ENCODE assay signal across 8 mouse cellular contexts in genomic region chr4:132079555-132080275, GRCm38 (mm10). TPM values are rescaled to one million over a fixed set of nuclear protein-coding genes. Genes with fewer than 3 reads are reported as not detected.
A peak's percentile ranks its signal among the peaks of the same experiment; 100 is the strongest.
DNase-seq lines count a peak whose midpoint lies in the region; ATAC-seq and TF ChIP-seq lines count a peak whose summit lies in the region.

No protein-coding gene starts in this region.

- no peaks in the 10 kb centered on the region for H3K9me3 ChIP-seq in lung, embryonic 14.5 days (ENCODE audit: low read depth, low read length)

- ATAC-seq in lung, embryonic 14.5 days (ENCODE audit: insufficient read depth) = no peak
- ATAC-seq in erythroid progenitor cell, adult 5-6 weeks (replicated peaks; ENCODE audit: low FRiP score, poor library complexity, severe bottlenecking) = no peak

- no peak overlapping the region for H3K27ac ChIP-seq in heart, adult 2 months
- no peak overlapping the region for H3K27ac ChIP-seq in lung, embryonic 14.5 days (ENCODE audit: low read depth)

- H3K4me3 ChIP-seq in heart, adult 2 months = no peak overlapping the region
- no peak overlapping the region for H3K4me3 ChIP-seq in lung, embryonic 14.5 days (ENCODE audit: low read depth, low read length)

- WGBS in heart, adult 2 months = 10% methylated on average over 19 of the region's 19 CpGs
- WGBS in lung, embryonic 14.5 days = 12% methylated on average over 19 of the region's 19 CpGs

- H3K27me3 ChIP-seq in heart, adult 2 months (ENCODE audit: control insufficient read depth, insufficient read depth, low read length) = no peaks in the 10 kb centered on the region
- H3K27me3 ChIP-seq in lung, embryonic 14.5 days (ENCODE audit: insufficient read depth, low read length) = no peaks in the 10 kb centered on the region

- no peak for TF ChIP-seq POLR2A in heart, adult 2 months (IDR thresholded peaks at IDR 0.05; ENCODE audit: insufficient read depth, low read depth, low read length)

- peak; percentile 80 for DNase-seq in urinary bladder, postnatal 14 days (ENCODE audit: low spot score)
- DNase-seq in urinary bladder, postnatal 10 days (ENCODE audit: low spot score) = no peak
- peak; percentile 62 for DNase-seq in cerebellum, adult 11-12 months
- DNase-seq in heart, adult 2 months = peak; percentile 69 to 77
- DNase-seq in kidney, postnatal 36 days = peak; percentile 79 to 84
- peak; percentile 88 for DNase-seq in lung, embryonic 14.5 days
- DNase-seq in right cerebral cortex, postnatal 10 days (ENCODE audit: low spot score in 2 of 2) = peak; percentile 53 to 80

- peak; percentile 85 for TF ChIP-seq EP300 in heart, adult 2 months (IDR thresholded peaks at IDR 0.05; ENCODE audit: insufficient read depth, low read depth, low read length)

- TF ChIP-seq CTCF in heart, adult 2 months (IDR thresholded peaks at IDR 0.05) = peak; percentile 98
- TF ChIP-seq CTCF in lung, embryonic 14.5 days (IDR thresholded peaks at IDR 0.05; ENCODE audit: low read depth) = peak; percentile 87

- peaks cover 10% of the 10 kb centered on the region for H3K4me1 ChIP-seq in heart, adult 2 months (ENCODE audit: control insufficient read depth, insufficient read depth, low read length)
- H3K4me1 ChIP-seq in lung, embryonic 14.5 days (ENCODE audit: insufficient read depth) = peaks cover 4% of the 10 kb centered on the region; the same call in 1 of the 2 replicates

- H3K79me2 ChIP-seq in heart, adult 2 months (replicated peaks; ENCODE audit: control insufficient read depth, insufficient read depth, low read length) = no peaks in the 10 kb centered on the region

- intact Hi-C loops in heart, adult 2 months (cut with DNase I) = loop anchor here (1.0 to 2.0 kb wide), 3 partner anchors 102 to 219 kb away; no protein-coding TSS in a partner anchor

- H3K9ac ChIP-seq in heart, adult 2 months (ENCODE audit: low read depth, low read length) = no peak overlapping the region
- H3K9ac ChIP-seq in lung, embryonic 14.5 days = no peak overlapping the region

- 0 out of 2 replicates have a peak overlapping the region, but pooled peaks have one; percentile 23 for H3K4me2 ChIP-seq in lung, embryonic 14.5 days

- H3K36me3 ChIP-seq in heart, adult 2 months (ENCODE audit: control insufficient read depth, insufficient read depth, low read length) = 0 out of 2 replicates have a peak, but pooled peaks cover 2% of the 10 kb centered on the region
- H3K36me3 ChIP-seq in lung, embryonic 14.5 days (ENCODE audit: insufficient read depth) = no peaks in the 10 kb centered on the region

RNA-seq across cellular contexts. Expression of gene Epb41, which starts 4.6 kb away (rescaled TPM):
- 100 to 1,000 TPM; 128 to 256 TPM for total RNA-seq in heart, adult 2 months (2021)
- 58.7 and 62.5 TPM in 2 replicates for polyA plus RNA-seq in heart, adult 2 months (2012; rRNA removed)
- 79.1 and 86.3 TPM in 2 replicates for polyA plus RNA-seq in lung, embryonic 14.5 days (2014; fragmentation: Nextera tagmentation; extraction: Ambion mirVana)
- total RNA-seq in erythroid progenitor cell, adult 5-6 weeks (2015; ENCODE audit: low replicate concordance) = 679 and 755 TPM in 2 replicates
- total RNA-seq in erythroid progenitor cell, adult 5-6 weeks (2017; ENCODE audit: low replicate concordance) = 876 and 895 TPM in 2 replicates

RNA-seq across cellular contexts. Expression of gene Gm10300, which starts 5.2 kb away (rescaled TPM):
- total RNA-seq in heart, adult 2 months (2021) = under 1 TPM; 0.11 to 0.13 TPM
- polyA plus RNA-seq in heart, adult 2 months (2012; rRNA removed) = 0.08 and 0.12 TPM in 2 replicates
- 0.08 and 0.11 TPM in 2 replicates for polyA plus RNA-seq in lung, embryonic 14.5 days (2014; fragmentation: Nextera tagmentation; extraction: Ambion mirVana)
- total RNA-seq in erythroid progenitor cell, adult 5-6 weeks (2015; ENCODE audit: low replicate concordance) = not detected in 2 replicates
- total RNA-seq in erythroid progenitor cell, adult 5-6 weeks (2017; ENCODE audit: low replicate concordance) = 0.64 and 1.4 TPM in 2 replicates
